Mouse (Mus musculus): ENCODE measurements around the gene Unc5a.

DNA sequence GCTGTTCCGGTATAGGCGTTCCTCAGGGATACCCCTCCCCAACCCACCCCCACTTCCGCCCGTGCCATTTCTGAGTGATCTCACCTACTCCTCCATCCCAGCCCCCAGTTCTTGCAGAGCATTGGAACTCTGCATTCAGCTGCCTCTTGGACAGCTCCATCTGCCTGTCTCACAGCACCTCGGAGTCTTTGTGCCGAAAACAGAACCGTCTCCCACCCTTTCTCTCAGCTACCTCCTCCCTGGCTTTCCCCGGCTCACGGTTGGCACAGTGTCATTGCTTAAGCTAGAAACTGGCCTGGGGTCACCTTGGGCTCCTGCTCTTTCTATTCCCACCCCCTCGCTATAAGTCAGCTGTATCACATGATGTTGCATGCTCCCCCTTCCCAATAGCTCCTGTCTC lies 51.2 kb downstream of the Unc5a start:
- TF ChIP-seq TAL1 (IDR thresholded peaks at IDR 0.05; ENCODE audit: low read length) (no peak), GATA1 (IDR thresholded peaks at IDR 0.05; ENCODE audit: low read length) (no peak)

Data from erythroblast, embryonic 14.5 days (primary cell).